Comparison of ENCODE assay signal across 23 mouse cellular contexts in genomic region chr7:75614826-75615225, GRCm38 (mm10).
DNase-seq lines count a peak whose midpoint lies in the region; ATAC-seq and TF ChIP-seq lines count a peak whose summit lies in the region.
"Had no signal": no experiment of that assay in that cellular context is flagged by ENCODE, and none has a peak within 500 bp of the region (broad histone marks: within the 10 kb centered on the region; RNA-seq: fewer than 3 reads in every experiment).

No protein-coding gene starts in this region.

- TF ChIP-seq POLR2A in liver, adult 2 months (IDR thresholded peaks at IDR 0.05; ENCODE audit: extremely low read depth, insufficient read depth, low read length): no peak

- no peak overlapping the region for H3K4me2 ChIP-seq in limb, embryonic 11.5 days (ENCODE audit: low read depth, severe bottlenecking)
- peak overlapping the region; percentile 65 for H3K4me2 ChIP-seq in liver, postnatal 0 days (ENCODE audit: low read depth, low read length)
- H3K4me2 ChIP-seq: embryonic facial prominence, embryonic 12.5 days; hindbrain, embryonic 15.5 days; kidney, embryonic 15.5 days; limb, embryonic 13.5 days; midbrain, embryonic 15.5 days had no signal

- WGBS in limb, embryonic 11.5 days: 96% methylated on average over 8 of the region's 8 CpGs
- WGBS in limb, embryonic 10.5 days: 95% methylated on average over 8 of the region's 8 CpGs
- 87% methylated on average over 8 of the region's 8 CpGs for WGBS in liver, adult 2 months
- 71% methylated on average over 8 of the region's 8 CpGs for WGBS in liver, postnatal 0 days (ENCODE audit: insufficient replicate concordance)

- no peak for TF ChIP-seq EP300 in liver, postnatal 0 days (IDR thresholded peaks at IDR 0.05; ENCODE audit: low read depth)

- no peak overlapping the region for H3K27ac ChIP-seq in limb, embryonic 11.5 days (replicated peaks; ENCODE audit: low read depth, low read length)
- no peak overlapping the region for H3K27ac ChIP-seq in limb, embryonic 10.5 days
- peak overlapping the region; percentile 60 for H3K27ac ChIP-seq in liver, adult 2 months (replicated peaks; ENCODE audit: insufficient read depth, low read depth, low read length)
- peak overlapping the region; percentile 59; the same call in 1 of the 2 replicates for H3K27ac ChIP-seq in liver, postnatal 0 days (ENCODE audit: low read depth)
- H3K27ac ChIP-seq: embryonic facial prominence, embryonic 12.5 days; hindbrain, embryonic 15.5 days; kidney, embryonic 15.5 days; limb, embryonic 13.5 days; midbrain, embryonic 15.5 days had no signal

- H3K27me3 ChIP-seq in limb, embryonic 11.5 days (ENCODE audit: control insufficient read depth, insufficient read depth, low read length): no peaks in the 10 kb centered on the region
- H3K27me3 ChIP-seq in limb, embryonic 10.5 days (ENCODE audit: low read depth, poor library complexity, severe bottlenecking): no peaks in the 10 kb centered on the region
- H3K27me3 ChIP-seq in liver, adult 2 months (ENCODE audit: control insufficient read depth, insufficient read depth, low read length): no peaks in the 10 kb centered on the region
- H3K27me3 ChIP-seq in liver, postnatal 0 days (ENCODE audit: insufficient read depth, low read length): no peaks in the 10 kb centered on the region
- H3K27me3 ChIP-seq: embryonic facial prominence, embryonic 12.5 days; hindbrain, embryonic 15.5 days; kidney, embryonic 15.5 days; limb, embryonic 13.5 days; megakaryocyte, embryonic 14.5 days; midbrain, embryonic 15.5 days had no signal

- intact Hi-C loops in heart, postnatal 36 days (cut with DNase I): loop anchor here (2.0 kb wide), 1 partner anchor 18 kb away; no protein-coding TSS in a partner anchor

- peaks cover 26% of the 10 kb centered on the region; the same call in 1 of the 2 replicates for H3K79me2 ChIP-seq in liver, adult 2 months (ENCODE audit: control insufficient read depth, insufficient read depth, low read length)

- no peak overlapping the region for H3K4me3 ChIP-seq in limb, embryonic 11.5 days (ENCODE audit: low read depth, low read length)
- no peak overlapping the region for H3K4me3 ChIP-seq in limb, embryonic 10.5 days
- H3K4me3 ChIP-seq in liver, adult 2 months (ENCODE audit: insufficient read depth, low read depth, low read length): no peak overlapping the region
- peak overlapping the region; percentile 51 for H3K4me3 ChIP-seq in liver, postnatal 0 days (ENCODE audit: low read depth, low read length)
- H3K4me3 ChIP-seq: embryonic facial prominence, embryonic 12.5 days; hindbrain, embryonic 15.5 days; kidney, embryonic 15.5 days; limb, embryonic 13.5 days; megakaryocyte, embryonic 14.5 days; midbrain, embryonic 15.5 days; myocyte had no signal

- no peak overlapping the region for H3K9ac ChIP-seq in limb, embryonic 11.5 days (ENCODE audit: low read length)
- H3K9ac ChIP-seq in liver, adult 2 months (ENCODE audit: low read depth, low read length): no peak overlapping the region
- peak overlapping the region; percentile 19; the same call in 1 of the 2 replicates for H3K9ac ChIP-seq in liver, postnatal 0 days (replicated peaks)
- H3K9ac ChIP-seq: embryonic facial prominence, embryonic 12.5 days; hindbrain, embryonic 15.5 days; kidney, embryonic 15.5 days; limb, embryonic 13.5 days; midbrain, embryonic 15.5 days had no signal

- no peaks in the 10 kb centered on the region for H3K4me1 ChIP-seq in limb, embryonic 11.5 days (ENCODE audit: control insufficient read depth, insufficient read depth, low read length)
- no peaks in the 10 kb centered on the region; the same call in 1 of the 2 replicates for H3K4me1 ChIP-seq in limb, embryonic 10.5 days
- H3K4me1 ChIP-seq in liver, adult 2 months (ENCODE audit: control insufficient read depth, insufficient read depth, low read length): peaks cover 20% of the 10 kb centered on the region
- peaks cover 42% of the 10 kb centered on the region for H3K4me1 ChIP-seq in liver, postnatal 0 days (ENCODE audit: insufficient read depth)
- H3K4me1 ChIP-seq: embryonic facial prominence, embryonic 12.5 days; hindbrain, embryonic 15.5 days; midbrain, embryonic 15.5 days had no signal

- no peak for ATAC-seq in limb, embryonic 11.5 days (ENCODE audit: insufficient number of reproducible peaks, low FRiP score, low TSS enrichment, low read depth)
- no peak for ATAC-seq in liver, postnatal 0 days
- ATAC-seq in frontal cortex, adult (ENCODE audit: low TSS enrichment): no peak
- ATAC-seq: activated CD4-positive, CD25-positive, alpha-beta regulatory T cell, adult 4 months; forebrain, embryonic 16.5 days; intestine, embryonic 16.5 days; midbrain, embryonic 15.5 days had no signal

- H3K9me3 ChIP-seq in limb, embryonic 11.5 days (ENCODE audit: control insufficient read depth, low read length): no peaks in the 10 kb centered on the region
- H3K9me3 ChIP-seq in limb, embryonic 10.5 days (replicated peaks): no peaks in the 10 kb centered on the region
- no peaks in the 10 kb centered on the region for H3K9me3 ChIP-seq in liver, postnatal 0 days (ENCODE audit: low read length)
- H3K9me3 ChIP-seq: embryonic facial prominence, embryonic 12.5 days; G1E; hindbrain, embryonic 15.5 days; kidney, embryonic 15.5 days; limb, embryonic 13.5 days; megakaryocyte, embryonic 14.5 days; midbrain, embryonic 15.5 days had no signal

- no peak for TF ChIP-seq CTCF in liver, adult 2 months (IDR thresholded peaks at IDR 0.05; ENCODE audit: low read depth, low read length)
- TF ChIP-seq CTCF in liver, postnatal 0 days (IDR thresholded peaks at IDR 0.05; ENCODE audit: low read depth): no peak

- DNase-seq in heart, adult 11 months: peak; percentile 90
- DNase-seq in heart, postnatal 36 days: no peak
- DNase-seq in limb, embryonic 11.5 days (ENCODE audit: low spot score): peak; percentile 7
- no peak for DNase-seq in limb, embryonic 10.5 days (ENCODE audit: low spot score)
- no peak for DNase-seq in liver, adult 2 months (ENCODE audit: extremely low read depth, low read depth, low spot score)
- no peak for DNase-seq in liver, postnatal 0 days
- DNase-seq in adrenal gland, adult 8-10 months: no peak
- DNase-seq: adrenal gland, postnatal 14 days; cerebellum, adult 9-11 months; right cerebral cortex, postnatal 14 days; spleen, adult 18-20 months had no signal

- H3K36me3 ChIP-seq in limb, embryonic 11.5 days (ENCODE audit: control insufficient read depth, insufficient read depth, low read length): no peaks in the 10 kb centered on the region; the same call in 1 of the 2 replicates
- H3K36me3 ChIP-seq in limb, embryonic 10.5 days: peaks cover 33% of the 10 kb centered on the region
- peaks cover 22% of the 10 kb centered on the region for H3K36me3 ChIP-seq in liver, adult 2 months (ENCODE audit: control insufficient read depth, insufficient read depth, low read length)
- H3K36me3 ChIP-seq in liver, postnatal 0 days (replicated peaks; ENCODE audit: insufficient read depth, low read length): peaks cover 38% of the 10 kb centered on the region
- H3K36me3 ChIP-seq: hindbrain, embryonic 15.5 days; midbrain, embryonic 15.5 days had no signal

Comparison
In these comparisons a context has a peak if more than half of its experiments do, and no peak if none do; other contexts are left out.
1. DNase-seq: peak in heart, adult 11 months (single experiment) and limb, embryonic 11.5 days (single experiment); none in heart, postnatal 36 days (0 of 2), limb, embryonic 10.5 days (single experiment), liver, adult 2 months (single experiment), liver, postnatal 0 days (single experiment) and adrenal gland, adult 8-10 months (single experiment).
2. H3K27ac ChIP-seq: peak in liver, adult 2 months (single experiment) and liver, postnatal 0 days (single experiment); none in limb, embryonic 11.5 days (single experiment) and limb, embryonic 10.5 days (single experiment).